Mouse (Mus musculus): Measurements from ENCODE around the gene Plxnb2. TPM values are rescaled to one million over a fixed set of nuclear protein-coding genes. Genes with fewer than 3 reads are reported as not detected.

Gene Plxnb2
- polyA plus RNA-seq, 1 experiment from 2014 or later: 101 TPM

GRCm38 (mm10) chr15:89130245-89130644 lies 50.3 kb downstream of the Plxnb2 start:
- Histone ChIP-seq H3K4me2 (ENCODE audit: low read length) (no peak overlapping the region), H3K27ac (ENCODE audit: low read depth, low read length) (no peak overlapping the region), H3K9ac (ENCODE audit: low read length) (no peak overlapping the region), H3K4me3 (ENCODE audit: low read depth, low read length) (no peak overlapping the region), H3K9me3 (replicated peaks; ENCODE audit: control insufficient read depth, low read length) (no peaks in the 10 kb centered on the region), H3K27me3 (replicated peaks; ENCODE audit: control insufficient read depth, insufficient read depth, low read length) (no peaks in the 10 kb centered on the region), H3K36me3 (ENCODE audit: control insufficient read depth, insufficient read depth, low read length) (0 out of 2 replicates have a peak, but pooled peaks cover 10% of the 10 kb centered on the region), H3K4me1 (ENCODE audit: control insufficient read depth, insufficient read depth, low read length) (peaks cover 9% of the 10 kb centered on the region; the same call in 1 of the 2 replicates)
- DNase-seq (ENCODE audit: low spot score) (no peak), ATAC-seq (no peak)

DNA sequence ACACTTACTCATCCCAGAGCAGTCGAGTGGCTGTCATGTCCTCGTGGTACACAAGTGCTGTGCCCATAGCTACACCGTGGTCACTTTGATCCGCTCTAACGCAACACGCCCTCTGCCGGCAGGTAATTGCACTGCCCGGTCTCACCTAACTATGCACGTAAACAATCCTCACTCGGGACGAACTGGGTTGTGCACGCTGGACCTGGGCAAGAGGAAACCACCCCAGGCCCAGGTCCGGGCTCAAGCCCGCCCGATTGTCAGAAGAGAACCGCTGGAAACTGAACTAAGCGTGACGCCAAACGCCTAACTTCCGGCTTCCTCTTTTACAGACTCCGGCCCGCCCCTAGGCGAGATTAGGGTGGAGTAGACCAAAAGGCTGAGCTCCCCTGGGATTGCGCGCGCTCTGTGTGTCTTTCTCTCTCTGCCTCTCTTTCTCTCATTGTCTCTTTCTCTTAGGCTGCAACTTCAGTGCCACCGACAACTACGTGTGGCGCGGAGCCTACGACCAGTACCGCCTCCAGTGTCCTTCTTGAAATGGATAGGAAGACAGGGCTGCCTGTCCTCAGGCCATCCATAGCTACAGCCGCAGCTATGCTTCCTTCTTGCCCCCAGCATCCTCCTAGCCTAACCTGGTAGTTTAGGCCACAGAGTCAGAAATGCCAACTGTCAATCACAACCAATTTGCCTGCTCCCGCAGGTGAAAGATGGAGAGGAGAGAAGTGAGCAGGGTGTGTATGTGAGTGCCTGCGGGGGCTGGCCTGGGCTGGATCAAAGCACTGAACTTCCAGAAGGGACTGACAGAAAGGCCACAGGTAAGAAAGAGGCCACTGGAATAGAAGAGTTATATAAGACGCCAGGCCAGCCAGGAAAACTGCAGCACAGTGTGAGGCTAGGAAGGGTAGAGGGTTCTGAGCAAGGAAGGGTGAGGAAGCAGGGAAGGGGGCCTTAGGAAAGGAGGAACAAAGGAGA lies 51.9 kb downstream of the Plxnb2 start, which contains the start of gene Hdac10:
Gene Hdac10 (minus strand): TSS at position 319 of the 969 bp plus-strand sequence.
- peaks cover 10% of the 10 kb centered on the region for H3K4me1 ChIP-seq (ENCODE audit: control insufficient read depth, insufficient read depth, low read length)
- DNase-seq (ENCODE audit: low spot score) (peak; percentile 87), ATAC-seq (peak; percentile 91)
- H3K4me2 ChIP-seq (ENCODE audit: low read length): peak within 1 kb of the TSS; percentile 75
- no peaks in the 10 kb centered on the region for H3K9me3 ChIP-seq (replicated peaks; ENCODE audit: control insufficient read depth, low read length)
- 0 out of 2 replicates have a peak, but pooled peaks cover 11% of the 10 kb centered on the region for H3K36me3 ChIP-seq (ENCODE audit: control insufficient read depth, insufficient read depth, low read length)
- H3K27ac ChIP-seq (ENCODE audit: low read depth, low read length): peak within 1 kb of the TSS; percentile 39
- peak within 1 kb of the TSS; percentile 62 for H3K9ac ChIP-seq (ENCODE audit: low read length)
- peak within 1 kb of the TSS; percentile 49 for H3K4me3 ChIP-seq (ENCODE audit: low read depth, low read length)
- no peaks in the 10 kb centered on the region for H3K27me3 ChIP-seq (replicated peaks; ENCODE audit: control insufficient read depth, insufficient read depth, low read length)
- WGBS: 3% methylated on average over 36 of the region's 36 CpGs

DNA sequence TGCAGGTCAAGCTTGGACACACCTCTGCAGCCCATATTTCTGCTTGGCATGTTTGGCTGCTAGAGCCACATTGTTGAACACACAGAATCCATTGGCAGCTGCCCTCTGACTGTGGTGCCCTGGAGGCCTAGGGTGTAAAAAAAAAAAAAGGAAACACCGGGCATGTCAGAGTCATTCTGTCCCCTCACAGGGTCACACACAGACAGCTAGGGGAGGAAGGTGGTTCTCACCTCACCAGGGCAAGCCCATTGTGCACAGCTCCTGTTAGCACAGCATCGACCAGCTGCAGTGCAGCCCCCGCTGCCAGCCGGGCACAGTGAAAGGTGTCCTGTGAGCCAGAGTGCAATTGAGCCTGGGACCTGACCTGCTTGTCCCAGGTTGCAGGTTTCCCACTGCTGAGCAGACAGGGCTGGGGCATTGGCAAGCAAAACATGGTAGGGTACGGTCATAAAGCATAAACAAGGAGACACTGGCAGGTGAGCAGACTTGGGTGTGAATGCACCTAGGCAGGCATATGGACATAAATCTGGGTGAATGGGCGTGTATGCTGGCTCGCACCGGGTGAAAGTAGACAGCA lies 53.1 kb downstream of the Plxnb2 start:
- 83% methylated on average over 8 of the region's 8 CpGs for WGBS
- DNase-seq (ENCODE audit: low spot score) (no peak), ATAC-seq (no peak)
- peak overlapping the region; percentile 62 for H3K9ac ChIP-seq (ENCODE audit: low read length)
- 0 out of 2 replicates have a peak, but pooled peaks cover 8% of the 10 kb centered on the region for H3K36me3 ChIP-seq (ENCODE audit: control insufficient read depth, insufficient read depth, low read length)
- no peak overlapping the region for H3K27ac ChIP-seq (ENCODE audit: low read depth, low read length)
- H3K4me2 ChIP-seq (ENCODE audit: low read length): peak overlapping the region; percentile 75
- H3K4me3 ChIP-seq (ENCODE audit: low read depth, low read length): peak overlapping the region; percentile 49
- H3K27me3 ChIP-seq (replicated peaks; ENCODE audit: control insufficient read depth, insufficient read depth, low read length): no peaks in the 10 kb centered on the region
- no peaks in the 10 kb centered on the region for H3K9me3 ChIP-seq (replicated peaks; ENCODE audit: control insufficient read depth, low read length)
- H3K4me1 ChIP-seq (ENCODE audit: control insufficient read depth, insufficient read depth, low read length): peaks cover 16% of the 10 kb centered on the region

- H3K4me3 ChIP-seq (ENCODE audit: low read depth, low read length): no peak overlapping the region
- H3K9ac ChIP-seq (ENCODE audit: low read length): no peak overlapping the region
- H3K27ac ChIP-seq (ENCODE audit: low read depth, low read length): no peak overlapping the region
- ATAC-seq: no peak
- H3K4me1 ChIP-seq (ENCODE audit: control insufficient read depth, insufficient read depth, low read length): peaks cover 24% of the 10 kb centered on the region
- no peaks in the 10 kb centered on the region for H3K9me3 ChIP-seq (replicated peaks; ENCODE audit: control insufficient read depth, low read length)
- 89% methylated on average over 8 of the region's 8 CpGs for WGBS
- H3K36me3 ChIP-seq (ENCODE audit: control insufficient read depth, insufficient read depth, low read length): 0 out of 2 replicates have a peak, but pooled peaks cover 6% of the 10 kb centered on the region
- H3K27me3 ChIP-seq (replicated peaks; ENCODE audit: control insufficient read depth, insufficient read depth, low read length): no peaks in the 10 kb centered on the region
- H3K4me2 ChIP-seq (ENCODE audit: low read length): no peak overlapping the region
- no peak for DNase-seq (ENCODE audit: low spot score)
Measured at GRCm38 (mm10) chr15:89126622-89127021, 54.0 kb downstream of the Plxnb2 start.

DNA sequence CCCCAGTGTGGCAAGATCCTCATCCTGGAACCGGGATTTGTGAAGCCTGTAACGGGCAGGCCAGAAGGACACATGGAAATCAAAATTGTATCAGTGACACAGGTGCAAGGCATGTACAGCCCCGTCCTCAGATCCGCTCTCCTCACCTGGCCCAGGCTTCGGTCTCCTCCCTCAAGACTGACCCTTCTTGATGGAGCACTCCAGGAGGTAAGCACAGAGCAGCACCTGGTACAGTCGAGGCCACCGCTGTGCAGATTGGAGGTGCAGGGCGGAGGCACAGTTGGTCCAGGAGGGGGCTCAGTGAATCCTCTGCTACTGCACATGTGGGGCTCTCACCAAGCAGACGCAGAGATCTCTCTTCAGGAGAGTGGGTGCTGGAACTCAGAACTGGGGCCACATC lies 55.2 kb downstream of the Plxnb2 start:
- Histone ChIP-seq H3K9me3 (replicated peaks; ENCODE audit: control insufficient read depth, low read length) (no peaks in the 10 kb centered on the region), H3K9ac (ENCODE audit: low read length) (no peak overlapping the region), H3K36me3 (ENCODE audit: control insufficient read depth, insufficient read depth, low read length) (peaks cover 8% of the 10 kb centered on the region; the same call in 1 of the 2 replicates), H3K27ac (ENCODE audit: low read depth, low read length) (no peak overlapping the region), H3K4me3 (ENCODE audit: low read depth, low read length) (no peak overlapping the region), H3K4me1 (ENCODE audit: control insufficient read depth, insufficient read depth, low read length) (peaks cover 34% of the 10 kb centered on the region), H3K27me3 (replicated peaks; ENCODE audit: control insufficient read depth, insufficient read depth, low read length) (no peaks in the 10 kb centered on the region), H3K4me2 (ENCODE audit: low read length) (no peak overlapping the region)
- ATAC-seq (no peak), DNase-seq (ENCODE audit: low spot score) (no peak)
- WGBS: 93% methylated on average over 9 of the region's 9 CpGs

DNA sequence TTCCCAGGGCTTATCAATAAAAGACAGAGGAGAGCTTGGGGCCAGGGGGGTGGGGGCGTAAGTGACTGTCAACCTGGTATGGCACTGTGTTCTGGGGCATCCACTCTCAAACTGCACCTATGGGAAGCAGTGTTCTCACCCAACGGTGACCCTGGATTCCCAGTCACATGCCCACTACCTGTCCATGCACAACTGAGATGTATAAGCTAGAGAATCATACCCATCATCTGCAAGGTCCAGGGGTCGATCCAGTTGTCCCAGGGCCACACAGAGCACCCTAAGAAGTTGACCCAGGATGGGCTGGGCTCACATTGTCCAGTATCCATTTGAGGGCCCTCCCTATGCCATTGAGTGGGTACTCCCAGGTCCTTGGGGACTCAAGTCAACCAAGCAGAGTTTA lies 56.3 kb downstream of the Plxnb2 start:
- peaks cover 38% of the 10 kb centered on the region for H3K4me1 ChIP-seq (ENCODE audit: control insufficient read depth, insufficient read depth, low read length)
- H3K9me3 ChIP-seq (replicated peaks; ENCODE audit: control insufficient read depth, low read length): no peaks in the 10 kb centered on the region
- ATAC-seq: no peak
- no peak overlapping the region for H3K4me3 ChIP-seq (ENCODE audit: low read depth, low read length)
- WGBS: 89% methylated on average over 3 of the region's 3 CpGs
- H3K27ac ChIP-seq (ENCODE audit: low read depth, low read length): no peak overlapping the region
- no peaks in the 10 kb centered on the region for H3K27me3 ChIP-seq (replicated peaks; ENCODE audit: control insufficient read depth, insufficient read depth, low read length)
- no peak overlapping the region for H3K4me2 ChIP-seq (ENCODE audit: low read length)
- DNase-seq (ENCODE audit: low spot score): no peak
- peak overlapping the region; percentile 65; the same call in 1 of the 2 replicates for H3K9ac ChIP-seq (ENCODE audit: low read length)
- peaks cover 17% of the 10 kb centered on the region; the same call in 1 of the 2 replicates for H3K36me3 ChIP-seq (ENCODE audit: control insufficient read depth, insufficient read depth, low read length)

- WGBS: 29% methylated on average over 11 of the region's 11 CpGs
- Histone ChIP-seq H3K4me3 (ENCODE audit: low read depth, low read length) (peak overlapping the region; percentile 89), H3K9me3 (replicated peaks; ENCODE audit: control insufficient read depth, low read length) (no peaks in the 10 kb centered on the region), H3K9ac (ENCODE audit: low read length) (peak overlapping the region; percentile 65), H3K36me3 (ENCODE audit: control insufficient read depth, insufficient read depth, low read length) (peaks cover 21% of the 10 kb centered on the region), H3K4me1 (ENCODE audit: control insufficient read depth, insufficient read depth, low read length) (peaks cover 33% of the 10 kb centered on the region), H3K4me2 (ENCODE audit: low read length) (peak overlapping the region; percentile 96), H3K27me3 (replicated peaks; ENCODE audit: control insufficient read depth, insufficient read depth, low read length) (no peaks in the 10 kb centered on the region), H3K27ac (ENCODE audit: low read depth, low read length) (peak overlapping the region; percentile 83)
- ATAC-seq: peak; percentile 7; the same call in 1 of the 2 replicates
- peak; percentile 49 for DNase-seq (ENCODE audit: low spot score)
Measured at GRCm38 (mm10) chr15:89123595-89123994, 57.0 kb downstream of the Plxnb2 start.

DNA sequence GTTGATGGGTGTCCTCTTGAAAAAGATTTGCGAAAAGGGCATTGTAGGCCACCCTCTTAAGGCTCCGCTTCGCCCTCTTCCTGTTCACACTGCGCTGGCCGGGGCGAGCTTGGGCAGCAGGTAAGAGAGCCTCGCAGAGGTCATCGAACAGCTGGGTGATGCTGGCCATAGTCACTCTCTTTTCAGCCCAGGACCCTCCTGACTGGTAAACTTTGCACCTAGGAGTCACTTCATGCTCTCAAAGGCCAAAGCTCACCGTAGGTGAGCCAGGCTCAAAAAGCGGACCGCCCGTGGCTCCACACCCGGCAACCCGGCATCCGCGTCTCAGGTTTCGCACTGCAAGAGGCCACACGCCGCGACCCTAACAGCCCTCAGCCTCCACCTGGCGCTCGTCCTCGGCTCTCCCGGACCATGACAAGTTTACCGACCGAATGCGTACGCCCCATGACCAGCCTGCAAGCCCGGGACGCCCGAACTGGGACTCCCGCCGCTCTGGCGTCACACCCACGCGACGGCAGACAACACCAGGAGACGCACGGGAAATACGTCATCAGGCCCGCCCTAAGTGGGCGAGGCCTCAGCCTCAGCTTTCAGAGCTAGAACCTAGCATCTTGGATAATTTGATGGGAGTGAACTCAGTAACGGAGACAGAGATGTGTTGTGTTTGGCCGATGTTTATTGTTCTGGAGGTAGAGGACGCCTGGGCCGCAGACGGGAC lies 57.8 kb downstream of the Plxnb2 start, which contains the start of gene Tubgcp6:
Gene Tubgcp6 (minus strand): TSS at position 464 of the 718 bp plus-strand sequence.
- peak within 1 kb of the TSS; percentile 89 for H3K4me3 ChIP-seq (ENCODE audit: low read depth, low read length)
- no peaks in the 10 kb centered on the region for H3K9me3 ChIP-seq (replicated peaks; ENCODE audit: control insufficient read depth, low read length)
- H3K4me2 ChIP-seq (ENCODE audit: low read length): peak within 1 kb of the TSS; percentile 96
- H3K9ac ChIP-seq (ENCODE audit: low read length): peak within 1 kb of the TSS; percentile 80
- peaks cover 30% of the 10 kb centered on the region for H3K4me1 ChIP-seq (ENCODE audit: control insufficient read depth, insufficient read depth, low read length)
- peak; percentile 98 for DNase-seq (ENCODE audit: low spot score)
- peak; percentile 90 for ATAC-seq
- H3K36me3 ChIP-seq (ENCODE audit: control insufficient read depth, insufficient read depth, low read length): peaks cover 27% of the 10 kb centered on the region
- no peaks in the 10 kb centered on the region for H3K27me3 ChIP-seq (replicated peaks; ENCODE audit: control insufficient read depth, insufficient read depth, low read length)
- peak within 1 kb of the TSS; percentile 83 for H3K27ac ChIP-seq (ENCODE audit: low read depth, low read length)
- under 1% methylated on average over 47 of the region's 47 CpGs for WGBS
